Mouse (Mus musculus): ENCODE data around the gene Tbcb.

DNA sequence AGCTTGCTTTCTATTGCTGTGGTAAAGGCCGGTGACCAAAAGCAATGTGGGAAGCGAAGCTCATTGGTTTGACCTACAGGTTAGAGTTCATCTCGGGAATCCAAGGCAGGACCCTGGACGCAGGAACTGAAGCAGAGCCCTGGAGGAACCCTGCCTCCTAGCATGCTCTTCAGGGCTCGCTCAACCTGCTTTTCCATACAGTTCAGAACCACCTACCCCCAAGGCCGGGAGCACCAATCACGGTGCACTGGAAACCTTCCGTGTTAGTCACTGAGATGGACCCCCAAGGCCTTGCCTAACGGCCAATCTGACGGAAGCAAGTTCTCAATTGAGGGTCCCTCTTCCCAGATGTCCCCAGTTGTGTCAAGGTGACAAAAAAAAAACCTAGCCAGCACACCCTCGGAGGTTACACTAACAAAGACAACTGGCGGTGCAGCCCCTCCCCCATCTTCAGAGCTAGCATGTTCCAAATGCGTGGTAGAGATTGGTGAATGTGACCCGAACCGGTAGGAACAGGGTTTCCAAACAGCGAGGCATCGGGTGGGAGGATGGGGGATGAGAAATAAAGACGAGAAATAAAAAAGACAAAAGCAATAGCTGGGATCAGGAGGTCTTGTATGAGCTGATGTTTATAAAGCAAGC, 32.5 kb downstream of the Tbcb start:
- TF ChIP-seq GATA1 (IDR thresholded peaks at IDR 0.05; ENCODE audit: low read length) (no peak), TAL1 (IDR thresholded peaks at IDR 0.05; ENCODE audit: low read length) (no peak)
